Mouse (Mus musculus) embryo, embryonic 9.5 days (tissue): ENCODE data around the gene Ddx24.

Experiments used
- DNase-seq: peaks from one replicate; pipeline ENCODE4 v3.0.0-alpha.2; 2017; ENCODE audit errors: extremely low spot score

The Ddx24 gene

GRCm38 (mm10) chr12:103389982-103390381 lies 35.6 kb downstream of the Ddx24 start:
- no peak for DNase-seq

GRCm38 (mm10) chr12:103389348-103389727 lies 36.3 kb downstream of the Ddx24 start:
- no peak for DNase-seq

GRCm38 (mm10) chr12:103388505-103389347 lies 36.9 kb downstream of the Ddx24 start, which contains the start of gene Otub2:
Gene Otub2 (plus strand): TSS chr12:103388682.
- DNase-seq: peak; percentile 97

GRCm38 (mm10) chr12:103380226-103380625 lies 45.4 kb downstream of the Ddx24 start:
- no peak for DNase-seq

- DNase-seq: no peak
Measured at GRCm38 (mm10) chr12:103376774-103377173, 48.9 kb downstream of the Ddx24 start.

GRCm38 (mm10) chr12:103376124-103376523 lies 49.5 kb downstream of the Ddx24 start:
- DNase-seq: no peak

- no peak for DNase-seq
Measured at GRCm38 (mm10) chr12:103373530-103374236, 51.9 kb downstream of the Ddx24 start.

- peak; percentile 60 for DNase-seq
Measured at GRCm38 (mm10) chr12:103371711-103372110, 53.9 kb downstream of the Ddx24 start.

- DNase-seq: no peak
Measured at GRCm38 (mm10) chr12:103370861-103371260, 54.8 kb downstream of the Ddx24 start.

GRCm38 (mm10) chr12:103368777-103369176 lies 56.9 kb downstream of the Ddx24 start:
- DNase-seq: no peak

- DNase-seq: no peak
Measured at GRCm38 (mm10) chr12:103368326-103368669, 57.3 kb downstream of the Ddx24 start.

- peak; percentile 87 for DNase-seq
Measured at GRCm38 (mm10) chr12:103367620-103368325, 57.9 kb downstream of the Ddx24 start.

GRCm38 (mm10) chr12:103367171-103367570 lies 58.5 kb downstream of the Ddx24 start:
- DNase-seq: no peak

- no peak for DNase-seq
Measured at GRCm38 (mm10) chr12:103362336-103362735, 63.3 kb downstream of the Ddx24 start.

- DNase-seq: no peak
Measured at GRCm38 (mm10) chr12:103361539-103362307, 63.9 kb downstream of the Ddx24 start.

GRCm38 (mm10) chr12:103360812-103361211 lies 64.8 kb downstream of the Ddx24 start:
- no peak for DNase-seq

- no peak for DNase-seq
Measured at GRCm38 (mm10) chr12:103358951-103359801, 66.5 kb downstream of the Ddx24 start.

- DNase-seq: no peak
Measured at GRCm38 (mm10) chr12:103358216-103358615, 67.4 kb downstream of the Ddx24 start.
